Mouse (Mus musculus): ENCODE measurements around the gene Cers6.

DNA sequence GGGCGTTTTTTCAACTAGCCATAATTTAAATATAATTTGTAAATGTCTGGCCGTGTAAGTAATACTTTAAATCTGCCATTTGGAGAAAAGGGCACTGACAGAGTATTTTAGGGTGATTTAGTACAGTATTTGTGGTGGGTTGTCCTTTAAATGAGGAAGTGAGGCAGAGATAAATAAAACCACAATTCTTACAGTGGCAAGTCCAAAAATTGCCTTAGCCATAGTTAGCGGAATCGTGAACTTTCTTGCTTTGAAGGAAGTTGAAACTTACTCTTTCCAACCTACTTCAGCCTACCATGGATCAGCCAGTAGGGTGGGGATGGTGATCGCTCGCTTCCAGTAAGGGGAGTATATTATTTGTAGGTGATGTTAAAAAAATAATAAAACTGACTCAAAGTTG is 11.8 kb downstream of the Cers6 start:
- no peak for TF ChIP-seq CTCF (IDR thresholded peaks at IDR 0.05; ENCODE audit: borderline replicate concordance, control insufficient read depth, extremely low read depth, insufficient read depth, low read length, poor library complexity)
- TF ChIP-seq POLR2A (IDR thresholded peaks at IDR 0.05; ENCODE audit: control insufficient read depth, extremely low read depth, insufficient read depth, low read length, poor library complexity) = no peak
